Mouse (Mus musculus) erythroblast, adult 5-6 weeks (primary cell): ENCODE results near the gene Sf3b6. TPM values are rescaled to one million over a fixed set of nuclear protein-coding genes. Genes with fewer than 3 reads are reported as not detected.

ENCODE experiments used
- ATAC-seq: replicated peaks from 2 replicates; pipeline ENCODE4 v1.8.0; 2016; ENCODE audit warnings: moderate number of reproducible peaks, mild to moderate bottlenecking, moderate TSS enrichment, inconsistent platforms; ENCODE audit not compliant: poor library complexity, low FRiP score, severe bottlenecking
- total RNA-seq, 2 experiments: library from RNA; stranded (forward) in 1 of 2; stranded (reverse) in 1 of 2; fragments of 150-400 nt in 1 of 2; fragments of 200-764, 138-1000 nt in 1 of 2; gene quantifications; 2 replicates each; pipeline versions ENCODE4 v1.2.3 to v1.2.4; 2015 to 2017; ENCODE audit warnings: low replicate concordance in 2 of 2

Gene Sf3b6
- total RNA-seq, 2 experiments from 2014 or later = 52.9 to 94.0 TPM

- no peak for ATAC-seq
These were observed 19.6 kb downstream of the Sf3b6 start for GRCm38 (mm10) chr12:4836959-4837358.

DNA sequence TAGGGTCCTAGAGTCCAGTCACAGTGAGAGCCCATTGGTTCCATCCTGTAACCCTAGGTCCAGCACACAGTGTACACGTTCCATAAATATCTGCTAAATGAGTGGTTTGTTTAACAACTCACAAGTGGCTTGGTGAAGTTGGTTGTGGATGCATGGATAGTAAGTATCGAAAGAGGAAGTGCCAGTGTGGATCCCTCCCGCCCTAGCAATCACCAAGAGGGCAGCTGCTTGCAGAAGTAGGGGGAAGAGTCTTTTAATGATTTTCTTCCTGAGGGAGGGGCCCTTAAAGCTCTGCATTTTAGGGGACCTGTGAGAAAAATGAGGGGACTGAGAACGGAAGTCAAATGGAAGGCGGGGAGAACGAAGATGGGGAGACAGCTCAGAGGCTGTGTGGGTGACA lies 22.7 kb downstream of the Sf3b6 start:
- ATAC-seq = no peak

- no peak for ATAC-seq
These were observed 23.4 kb downstream of the Sf3b6 start for GRCm38 (mm10) chr12:4840741-4841140.

DNA sequence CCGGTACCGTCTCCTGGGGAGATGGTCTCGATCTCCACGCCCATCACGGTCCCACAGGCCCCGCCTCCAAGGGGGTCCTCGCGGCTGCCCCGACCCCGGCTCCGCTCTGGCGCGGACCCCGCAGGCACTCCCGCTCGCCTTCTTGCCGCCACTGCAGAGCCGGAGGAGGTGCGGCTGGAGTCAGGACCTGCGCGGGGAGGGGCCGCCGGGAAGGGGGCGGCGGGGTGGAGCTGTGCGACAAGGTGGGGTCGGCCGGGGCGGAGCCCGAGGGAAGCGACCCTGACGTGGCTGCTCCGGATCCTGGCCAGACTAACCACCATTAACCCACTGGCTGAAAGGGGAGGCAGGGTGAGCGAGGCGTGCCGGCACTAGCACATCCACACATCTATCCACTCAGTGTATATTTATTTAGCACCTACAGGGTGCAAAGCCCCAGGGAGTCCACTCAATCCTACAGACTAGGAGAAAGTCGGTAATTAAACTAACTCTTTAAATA lies 24.1 kb downstream of the Sf3b6 start, which contains the start of gene Fkbp1b:
Fkbp1b (minus strand) TSS at position 200 of the 496 bp plus-strand sequence.
- ATAC-seq = no peak

- ATAC-seq = no peak
These were observed 25.1 kb downstream of the Sf3b6 start for GRCm38 (mm10) chr12:4842456-4842855.

GRCm38 (mm10) chr12:4842890-4843597 lies 25.7 kb downstream of the Sf3b6 start, which contains the start of gene Wdcp:
TSS of gene Wdcp (plus strand) at chr12:4843303.
- peak; percentile 98 for ATAC-seq

DNA sequence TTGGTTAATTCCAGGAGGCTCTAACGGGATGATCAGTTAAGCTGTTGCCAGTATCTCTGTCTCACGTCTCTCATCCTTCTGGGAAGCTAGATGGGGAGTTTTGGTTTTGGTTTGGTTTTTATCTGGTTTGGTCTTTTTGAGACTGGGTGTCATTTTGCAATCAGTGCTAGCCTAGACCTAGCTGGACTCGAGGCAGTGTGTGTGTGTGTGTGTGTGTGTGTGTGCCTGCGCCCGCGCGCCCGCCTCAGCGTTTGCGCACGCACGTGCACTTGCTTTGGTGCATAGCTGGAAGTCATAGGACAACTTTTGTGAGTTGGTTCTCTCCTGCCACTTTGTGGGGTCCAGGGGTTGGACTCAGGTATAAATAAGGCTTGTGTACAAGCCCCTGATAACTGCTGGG lies 26.4 kb downstream of the Sf3b6 start:
- peak; percentile 67 for ATAC-seq

- peak; percentile 46; the same call in 1 of the 2 replicates for ATAC-seq
These were observed 38.8 kb downstream of the Sf3b6 start for GRCm38 (mm10) chr12:4856160-4856559.

DNA sequence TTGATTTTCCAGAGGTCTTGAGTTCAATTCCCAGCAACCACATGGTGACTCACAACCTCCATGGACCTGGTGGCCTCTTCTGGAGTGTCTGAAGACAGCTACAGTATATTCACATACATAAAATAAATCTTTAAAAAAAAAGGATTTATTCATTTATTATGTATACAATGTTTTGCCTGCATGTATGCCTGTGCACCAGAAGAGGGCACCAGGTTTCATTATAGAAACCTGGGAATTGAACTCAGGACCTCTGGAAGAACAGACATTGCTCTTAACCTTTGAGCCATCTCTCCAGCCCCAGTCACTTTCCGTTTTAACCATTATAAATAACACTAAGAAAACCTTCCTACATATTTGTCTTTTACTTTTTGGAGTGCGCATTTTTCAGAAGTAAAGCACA lies 39.5 kb downstream of the Sf3b6 start:
- ATAC-seq = no peak

DNA sequence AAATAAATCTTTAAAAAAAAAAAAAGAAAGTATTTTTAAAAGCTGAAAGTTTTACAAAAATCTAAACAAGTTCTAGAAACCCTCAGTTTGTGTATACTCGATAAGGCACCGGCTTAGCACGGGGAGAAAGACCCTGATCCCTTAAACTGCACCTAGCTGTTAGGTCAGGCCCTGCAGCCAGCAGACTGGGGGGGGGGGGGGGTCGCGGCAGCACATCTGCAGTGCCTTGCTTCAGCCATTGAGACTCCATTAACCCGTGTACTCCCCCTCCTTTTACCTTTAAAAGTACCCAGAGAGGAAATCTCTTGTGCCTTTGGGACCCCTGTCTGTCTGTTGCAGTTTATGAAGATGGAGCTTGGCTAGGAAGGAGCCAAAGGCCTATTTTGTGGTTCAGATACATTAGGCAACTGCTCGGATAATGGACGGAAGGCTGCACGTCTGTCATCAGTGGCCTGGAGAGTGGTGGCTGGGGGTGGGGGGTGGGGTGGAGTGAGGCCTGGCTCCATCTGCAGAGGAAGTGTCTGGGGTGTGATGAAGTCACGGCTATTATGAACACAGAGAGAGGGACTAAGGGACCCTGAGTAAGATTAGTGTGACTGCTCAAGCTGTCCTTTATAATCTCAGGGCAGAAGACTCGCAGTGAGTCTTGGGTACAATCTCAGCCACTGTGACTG lies 42.0 kb downstream of the Sf3b6 start:
- ATAC-seq = no peak

- ATAC-seq = peak; percentile 69
These were observed 45.3 kb downstream of the Sf3b6 start for GRCm38 (mm10) chr12:4862672-4863071.

DNA sequence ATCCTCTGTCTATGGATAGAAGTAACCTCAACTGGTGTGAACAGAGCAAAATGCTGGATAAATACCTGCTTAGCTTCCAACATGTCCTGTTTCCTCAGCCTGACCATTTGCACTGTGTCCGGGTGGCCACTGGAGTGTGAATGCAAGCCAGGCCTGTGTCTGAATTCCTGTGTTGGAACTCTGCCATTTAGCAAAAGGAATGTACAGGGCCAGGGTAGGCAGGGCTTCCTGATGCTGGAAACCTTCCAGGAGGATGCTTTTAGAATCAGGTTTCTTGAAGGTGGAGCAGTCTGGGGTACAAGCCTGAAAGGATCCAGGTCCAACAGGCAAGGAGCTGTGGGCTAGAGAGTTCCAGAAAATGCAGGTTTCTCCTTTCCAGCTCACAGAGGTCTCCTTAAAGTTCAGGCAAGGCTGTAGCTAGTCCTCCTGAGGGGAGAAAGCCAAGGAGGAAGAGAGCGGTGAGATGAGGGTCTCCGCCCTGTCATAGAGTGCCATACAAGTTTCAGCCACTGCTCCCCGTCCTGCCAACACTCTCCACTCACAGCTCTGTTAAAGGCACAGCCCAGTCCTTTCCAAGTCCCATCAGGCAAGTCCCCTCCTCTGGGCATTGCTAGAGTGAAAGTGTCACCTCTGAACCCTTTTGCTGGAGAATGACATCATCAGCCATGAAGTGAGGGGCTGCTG lies 46.5 kb downstream of the Sf3b6 start:
- no peak for ATAC-seq

- no peak for ATAC-seq
These were observed 47.0 kb downstream of the Sf3b6 start for GRCm38 (mm10) chr12:4864338-4864690.

DNA sequence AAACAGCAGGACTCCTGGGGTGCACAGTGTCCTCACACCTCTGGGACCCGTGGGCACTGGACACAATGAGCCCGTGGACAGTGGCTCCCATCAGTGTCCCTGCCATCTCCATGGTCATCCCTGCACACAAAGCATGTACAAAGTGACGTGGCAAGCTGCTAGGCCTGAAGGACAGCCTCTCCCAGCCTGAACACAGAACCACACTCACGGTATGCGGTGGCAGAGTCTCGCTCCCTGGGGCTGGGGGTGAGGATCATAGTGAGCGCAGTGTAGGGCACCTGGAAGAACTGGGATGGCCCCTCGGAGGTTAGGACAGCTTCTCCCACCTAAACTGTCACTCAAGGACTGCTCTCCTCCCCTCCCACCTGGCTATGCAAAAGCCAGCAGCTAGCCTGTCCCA lies 51.6 kb downstream of the Sf3b6 start:
- no peak for ATAC-seq

DNA sequence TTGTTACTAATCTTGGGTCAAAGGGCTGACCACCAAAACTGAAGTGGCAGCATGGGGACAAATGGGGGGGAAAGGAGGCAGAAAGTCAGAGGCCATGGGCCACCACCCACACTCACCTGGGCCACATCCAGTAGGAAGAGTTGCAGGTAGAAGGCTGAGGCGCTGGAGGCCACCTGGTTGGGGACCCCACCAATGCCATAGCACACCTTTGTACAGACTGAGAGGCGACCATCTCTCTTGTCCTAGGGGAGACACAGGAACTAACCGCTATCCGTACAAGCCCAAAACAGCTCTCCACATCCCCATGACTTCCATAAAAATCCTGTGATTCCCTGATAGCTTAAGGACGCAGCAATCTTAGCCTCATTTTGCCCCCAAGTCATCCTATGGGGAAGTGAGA lies 53.9 kb downstream of the Sf3b6 start:
- no peak for ATAC-seq

- peak; percentile 33 for ATAC-seq
These were observed 54.9 kb downstream of the Sf3b6 start for GRCm38 (mm10) chr12:4872273-4872672.

DNA sequence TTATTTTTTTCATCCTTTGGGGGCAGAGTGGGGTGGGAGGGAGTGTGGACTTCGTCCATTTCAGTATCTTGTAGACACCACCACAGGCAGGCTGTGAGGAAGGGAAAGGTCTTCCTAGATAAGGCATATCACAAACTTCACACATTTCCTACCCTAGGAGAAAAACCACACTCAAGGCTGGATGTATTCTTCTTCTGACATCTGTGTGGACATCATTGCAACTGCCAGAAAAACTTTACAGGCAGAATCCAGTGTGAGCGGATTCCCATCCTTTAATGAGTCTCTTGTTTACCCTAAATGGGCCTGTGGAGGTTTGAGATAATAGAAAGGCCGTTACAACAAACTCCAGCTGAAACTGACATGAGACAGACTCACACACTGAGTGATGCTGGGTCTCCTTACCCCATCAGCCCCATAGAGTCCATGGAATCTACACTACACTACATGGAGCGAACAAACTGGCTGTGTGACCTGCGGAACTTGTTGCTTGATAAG lies 55.7 kb downstream of the Sf3b6 start:
- ATAC-seq = peak; percentile 72

- ATAC-seq = peak; percentile 28
These were observed 56.2 kb downstream of the Sf3b6 start for GRCm38 (mm10) chr12:4873531-4873930.

GRCm38 (mm10) chr12:4874161-4874927 lies 57.0 kb downstream of the Sf3b6 start, which contains the start of gene Mfsd2b:
TSS of gene Mfsd2b (minus strand) at chr12:4874359.
- ATAC-seq = peak; percentile 78

- no peak for ATAC-seq
These were observed 58.3 kb downstream of the Sf3b6 start for GRCm38 (mm10) chr12:4875623-4876022.
